Mouse (Mus musculus) midbrain, embryonic 13.5 days (tissue): Measurements from ENCODE around the gene Kcnk2. TPM values are rescaled to one million over a fixed set of nuclear protein-coding genes. Genes with fewer than 3 reads are reported as not detected.

ENCODE experiments used
- microRNA-seq: library from miRNA; unstranded; fragments of <30 nt; microRNA quantifications from one replicate; pipeline ENCODE4, GENCODE M21; 2016
- polyA plus RNA-seq: library from polyadenylated mRNA; unstranded; fragments of >200 nt; fragmentation: Nextera tagmentation; extraction: Ambion mirVana; gene quantifications from 2 replicates; pipeline ENCODE4 v1.2.1, GENCODE M21; 2015

Kcnk2 gene
- polyA plus RNA-seq, 1 experiment from 2014 or later: 16.8 TPM

Small RNA genes lying within 50 kb of the gene (microRNA-seq; reads per million reads assigned to microRNA genes)
- not detected for gene Gm24092
